Mouse (Mus musculus) hindbrain, embryonic 11.5 days (tissue): ENCODE results near the gene Numbl. TPM values are rescaled to one million over a fixed set of nuclear protein-coding genes. Genes with fewer than 3 reads are reported as not detected.

Source experiments
- ATAC-seq: fragments of 200-750 bp; cut with Nextera tagmentation; 2 replicates; pipeline ENCODE4 v1.8.0; 2017; ENCODE audit warnings: mild to moderate bottlenecking, moderate TSS enrichment, moderate library complexity; ENCODE audit not compliant: low FRiP score
- DNase-seq: peaks from one replicate; pipeline ENCODE4 v3.0.0-alpha.2; 2015; ENCODE audit warnings: low spot score
- H3K27ac ChIP-seq: fragments of 300-500 bp; sonication (generic); 2 replicates; pipeline ENCODE4 v1.5.1; 2014; ENCODE audit warnings: mild to moderate bottlenecking, low read depth, low read length
- H3K27me3 ChIP-seq: fragments of 300-500 bp; sonication (generic); 2 replicates; pipeline ENCODE4 v1.6.1; 2014; ENCODE audit warnings: mild to moderate bottlenecking, low read length, moderate library complexity, mixed read lengths; ENCODE audit not compliant: control insufficient read depth, insufficient read depth
- H3K36me3 ChIP-seq: fragments of 300-500 bp; sonication (generic); 2 replicates; pipeline ENCODE4 v1.6.1; 2014; ENCODE audit warnings: mild to moderate bottlenecking, low read length, moderate library complexity, mixed read lengths; ENCODE audit not compliant: control insufficient read depth, insufficient read depth
- H3K4me1 ChIP-seq: fragments of 300-500 bp; sonication (generic); replicated peaks from 2 replicates; pipeline ENCODE4 v1.6.1; 2014; ENCODE audit warnings: low read length, mixed read lengths; ENCODE audit not compliant: control insufficient read depth, insufficient read depth
- H3K4me2 ChIP-seq: fragments of 300-500 bp; sonication (generic); replicated peaks from 2 replicates; pipeline ENCODE4 v1.6.1; 2014; ENCODE audit warnings: mild to moderate bottlenecking, low read depth, low read length
- H3K4me3 ChIP-seq: fragments of 300-500 bp; sonication (generic); 2 replicates; pipeline ENCODE4 v1.5.1; 2014; ENCODE audit warnings: low read depth, low read length
- H3K9ac ChIP-seq: fragments of 300-500 bp; sonication (generic); 2 replicates; pipeline ENCODE4 v1.6.1; 2014; ENCODE audit warnings: low read depth, low read length
- H3K9me3 ChIP-seq: fragments of 300-500 bp; sonication (generic); 2 replicates; pipeline ENCODE4 v1.6.1; 2016; ENCODE audit warnings: low read length; ENCODE audit not compliant: control insufficient read depth
- WGBS: fragments of 180-500 bp; shearing (Covaris S2); extraction: QIAGEN DNeasy Blood & Tissue Kit; methylation state at CpG from one replicate; pipeline ENCODE4 v1.1.7; 2014; 5-methylcytosine and 5-hydroxymethylcytosine counted together
- polyA plus RNA-seq: library from polyadenylated mRNA; unstranded; fragments of >200 nt; fragmentation: Nextera tagmentation; extraction: Ambion mirVana; gene quantifications from 2 replicates; pipeline ENCODE4 v1.2.1, GENCODE M21; 2014

The Numbl gene
- polyA plus RNA-seq, 1 experiment from 2014 or later, result 22.7 TPM

DNA sequence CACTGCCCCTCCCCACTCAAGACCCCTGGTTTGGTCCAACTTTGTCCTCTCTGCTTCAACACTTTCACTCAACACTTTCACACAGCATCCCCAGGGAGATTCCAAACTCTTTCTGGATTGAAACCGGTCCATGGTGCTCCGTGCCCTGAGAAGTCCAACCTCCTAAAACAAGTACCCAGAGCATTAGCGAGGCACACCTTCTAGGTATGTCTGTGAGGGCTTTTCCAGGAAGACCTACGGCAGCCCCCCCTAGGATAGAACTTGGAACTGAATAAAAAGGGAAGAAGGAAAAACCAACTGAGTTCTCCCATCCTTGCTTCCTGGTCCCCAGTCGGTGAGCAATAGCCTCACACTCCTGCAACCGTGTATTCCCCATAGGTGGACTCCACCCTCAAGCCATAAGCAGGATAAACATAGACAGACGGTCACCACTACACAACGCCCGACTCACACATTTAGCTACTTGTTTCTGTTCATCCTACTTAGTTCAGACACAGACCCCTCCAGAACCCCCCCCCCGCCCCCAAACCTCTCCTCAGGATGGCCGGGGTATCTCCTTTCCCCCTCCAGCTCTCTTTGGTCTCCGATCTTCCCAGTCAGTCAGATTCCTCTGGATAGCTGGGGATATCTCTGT lies 53.5 kb downstream of the Numbl start:
- peaks cover 11% of the 10 kb centered on the region; the same call in 1 of the 2 replicates for H3K27me3 ChIP-seq
- H3K36me3 ChIP-seq, result no peaks in the 10 kb centered on the region
- 89% methylated on average over 12 of the region's 12 CpGs for WGBS
- H3K9ac ChIP-seq, result no peak overlapping the region
- H3K27ac ChIP-seq, result no peak overlapping the region
- H3K4me1 ChIP-seq, result peaks cover 2% of the 10 kb centered on the region
- no peak overlapping the region for H3K4me2 ChIP-seq
- ATAC-seq (no peak), DNase-seq (no peak)
- H3K4me3 ChIP-seq, result no peak overlapping the region
- H3K9me3 ChIP-seq, result no peaks in the 10 kb centered on the region; the same call in 1 of the 2 replicates

- ATAC-seq (no peak), DNase-seq (no peak)
These were observed 56.2 kb downstream of the Numbl start for GRCm38 (mm10) chr7:27314393-27314792.

GRCm38 (mm10) chr7:27315958-27316357 lies 57.7 kb downstream of the Numbl start:
- 35% methylated on average over 7 of the region's 7 CpGs for WGBS
- H3K4me2 ChIP-seq, result no peak overlapping the region
- H3K4me1 ChIP-seq, result no peaks in the 10 kb centered on the region; the same call in 1 of the 2 replicates
- no peak for ATAC-seq
- no peaks in the 10 kb centered on the region; the same call in 1 of the 2 replicates for H3K9me3 ChIP-seq
- no peaks in the 10 kb centered on the region for H3K36me3 ChIP-seq
- no peak overlapping the region for H3K9ac ChIP-seq
- 0 out of 2 replicates have a peak, but pooled peaks cover 2% of the 10 kb centered on the region for H3K27me3 ChIP-seq
- DNase-seq, result no peak
- no peak overlapping the region for H3K27ac ChIP-seq
- no peak overlapping the region for H3K4me3 ChIP-seq

More at GRCm38 (mm10) chr7:27314393-27314792, 56.2 kb downstream of the Numbl start:
- no peaks in the 10 kb centered on the region; the same call in 1 of the 2 replicates for H3K9me3 ChIP-seq
- 94% methylated on average over 3 of the region's 3 CpGs for WGBS
- peaks cover 8% of the 10 kb centered on the region; the same call in 1 of the 2 replicates for H3K27me3 ChIP-seq
- no peak overlapping the region for H3K9ac ChIP-seq
- no peaks in the 10 kb centered on the region for H3K36me3 ChIP-seq
- no peak overlapping the region for H3K27ac ChIP-seq
- no peak overlapping the region for H3K4me3 ChIP-seq
- H3K4me2 ChIP-seq, result no peak overlapping the region
- H3K4me1 ChIP-seq, result peaks cover 2% of the 10 kb centered on the region

DNA sequence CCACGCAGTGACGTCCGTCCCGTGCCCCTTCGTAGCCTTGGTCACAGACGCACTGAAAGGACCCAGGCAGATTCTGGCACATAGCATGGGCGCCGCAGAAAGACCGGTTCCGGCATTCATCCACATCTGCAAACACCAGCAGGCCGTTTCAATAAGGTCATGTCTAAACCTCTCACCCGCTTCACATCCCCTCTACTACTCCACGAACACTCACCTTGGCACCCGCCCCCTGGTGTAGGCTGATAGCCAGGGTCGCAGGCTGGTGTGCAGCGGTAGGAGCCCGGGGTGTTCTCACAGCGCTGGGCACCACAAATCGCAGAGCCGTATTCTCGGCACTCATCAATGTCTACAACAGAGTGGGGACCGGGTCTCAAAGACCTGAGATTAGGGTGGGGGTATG lies 61.2 kb downstream of the Numbl start:
- Histone ChIP-seq H3K36me3 (no peaks in the 10 kb centered on the region), H3K4me3 (no peak overlapping the region), H3K9ac (no peak overlapping the region), H3K9me3 (no peaks in the 10 kb centered on the region), H3K4me2 (no peak overlapping the region), H3K27me3 (peaks cover 3% of the 10 kb centered on the region; the same call in 1 of the 2 replicates), H3K4me1 (no peaks in the 10 kb centered on the region; the same call in 1 of the 2 replicates), H3K27ac (no peak overlapping the region)
- ATAC-seq (no peak), DNase-seq (no peak)
- WGBS, result 89% methylated on average over 22 of the region's 22 CpGs

DNA sequence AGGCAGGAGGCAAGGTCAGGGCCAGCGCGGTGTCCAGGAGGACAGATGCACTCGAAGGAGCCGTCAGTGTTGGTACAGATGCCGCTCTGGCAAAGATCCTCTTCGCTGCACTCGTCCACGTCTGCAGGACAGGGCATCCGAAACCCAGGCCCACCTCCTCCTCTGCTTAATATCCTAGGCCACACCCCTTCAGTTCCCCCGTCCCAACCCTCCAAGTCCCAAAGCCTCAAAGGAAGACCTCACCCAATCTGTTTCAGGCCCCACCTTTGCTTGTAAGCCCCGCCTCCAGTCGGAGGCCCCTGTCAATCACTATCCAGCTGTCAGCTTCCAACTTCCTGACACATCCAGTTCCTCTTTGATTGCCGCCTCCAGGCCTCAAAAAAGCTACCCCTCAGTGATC lies 64.1 kb downstream of the Numbl start:
- Histone ChIP-seq H3K4me1 (peaks cover 3% of the 10 kb centered on the region; the same call in 1 of the 2 replicates), H3K27ac (no peak overlapping the region), H3K36me3 (no peaks in the 10 kb centered on the region), H3K27me3 (peaks cover 30% of the 10 kb centered on the region), H3K9ac (no peak overlapping the region), H3K9me3 (no peaks in the 10 kb centered on the region), H3K4me2 (no peak overlapping the region), H3K4me3 (no peak overlapping the region)
- ATAC-seq (no peak), DNase-seq (no peak)
- WGBS, result 19% methylated on average over 13 of the region's 13 CpGs

GRCm38 (mm10) chr7:27323001-27323400 lies 64.8 kb downstream of the Numbl start:
- WGBS, result 91% methylated on average over 5 of the region's 5 CpGs
- H3K4me1 ChIP-seq, result peaks cover 3% of the 10 kb centered on the region; the same call in 1 of the 2 replicates
- H3K36me3 ChIP-seq, result no peaks in the 10 kb centered on the region
- DNase-seq, result no peak
- peaks cover 38% of the 10 kb centered on the region for H3K27me3 ChIP-seq
- ATAC-seq, result no peak
- no peaks in the 10 kb centered on the region for H3K9me3 ChIP-seq
- H3K27ac ChIP-seq, result no peak overlapping the region
- H3K4me2 ChIP-seq, result no peak overlapping the region
- no peak overlapping the region for H3K9ac ChIP-seq
- H3K4me3 ChIP-seq, result no peak overlapping the region

GRCm38 (mm10) chr7:27324161-27324560 lies 65.9 kb downstream of the Numbl start:
- Histone ChIP-seq H3K4me2 (no peak overlapping the region), H3K27me3 (peaks cover 49% of the 10 kb centered on the region), H3K9me3 (no peaks in the 10 kb centered on the region), H3K36me3 (no peaks in the 10 kb centered on the region), H3K27ac (no peak overlapping the region), H3K4me3 (no peak overlapping the region), H3K4me1 (peaks cover 3% of the 10 kb centered on the region; the same call in 1 of the 2 replicates), H3K9ac (no peak overlapping the region)
- WGBS, result 99% methylated on average over 7 of the region's 11 CpGs
- DNase-seq (no peak), ATAC-seq (no peak)

- Histone ChIP-seq H3K9me3 (no peaks in the 10 kb centered on the region), H3K9ac (no peak overlapping the region), H3K27me3 (peaks cover 56% of the 10 kb centered on the region), H3K4me2 (no peak overlapping the region), H3K36me3 (no peaks in the 10 kb centered on the region), H3K4me3 (no peak overlapping the region), H3K4me1 (peaks cover 6% of the 10 kb centered on the region; the same call in 1 of the 2 replicates), H3K27ac (no peak overlapping the region)
- 39% methylated on average over 18 of the region's 20 CpGs for WGBS
- ATAC-seq (no peak), DNase-seq (no peak)
These were observed 66.7 kb downstream of the Numbl start for GRCm38 (mm10) chr7:27324928-27325327.

DNA sequence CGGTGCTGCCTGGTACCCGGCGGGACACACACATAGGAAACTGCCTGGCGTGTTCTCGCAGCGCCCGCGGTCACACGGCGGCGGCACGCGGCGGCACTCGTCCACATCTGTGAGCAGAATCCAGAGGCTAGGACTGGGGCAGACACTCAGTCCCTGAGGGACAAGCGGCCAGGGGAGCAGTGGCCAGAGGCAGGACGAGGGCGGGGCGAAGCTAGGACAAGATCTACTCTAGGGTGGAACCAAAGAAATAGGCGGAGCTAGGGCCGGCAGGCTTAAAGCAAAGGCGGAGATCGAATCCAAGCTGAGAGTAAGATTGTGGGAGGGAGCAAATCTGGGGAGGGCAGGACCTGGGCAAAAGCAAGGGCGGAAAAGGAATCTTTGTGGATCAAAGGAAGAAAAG lies 67.5 kb downstream of the Numbl start:
- 0 out of 2 replicates have a peak, but pooled peaks have one; percentile 26 for ATAC-seq
- H3K27ac ChIP-seq, result no peak overlapping the region
- peaks cover 64% of the 10 kb centered on the region for H3K27me3 ChIP-seq
- peak overlapping the region; percentile 26 for H3K4me2 ChIP-seq
- peak overlapping the region; percentile 28; the same call in 1 of the 2 replicates for H3K9ac ChIP-seq
- 1% methylated on average over 24 of the region's 24 CpGs for whole genome bisulfite sequencing
- DNase-seq, result peak; percentile 59
- H3K9me3 ChIP-seq, result no peaks in the 10 kb centered on the region
- H3K36me3 ChIP-seq, result no peaks in the 10 kb centered on the region
- H3K4me3 ChIP-seq, result 0 out of 2 replicates have a peak overlapping the region, but pooled peaks have one; percentile 16
- H3K4me1 ChIP-seq, result peaks cover 10% of the 10 kb centered on the region; the same call in 1 of the 2 replicates
